Mouse (Mus musculus) hindbrain, embryonic 10.5 days (tissue): ENCODE measurements around the gene Zbtb20. TPM values are rescaled to one million over a fixed set of nuclear protein-coding genes. Genes with fewer than 3 reads are reported as not detected.

Experiments
- DNase-seq: peaks from one replicate; pipeline ENCODE4 v3.0.0-alpha.2; 2017; ENCODE audit warnings: low spot score
- H3K27ac ChIP-seq: fragments of 300-500 bp; sonication (generic); 2 replicates; pipeline ENCODE4 v1.5.1; 2016; ENCODE audit warnings: mild to moderate bottlenecking, moderate library complexity
- H3K27me3 ChIP-seq: fragments of 300-500 bp; sonication (generic); 2 replicates; pipeline ENCODE4 v1.6.1; 2016; ENCODE audit warnings: mild to moderate bottlenecking; ENCODE audit not compliant: poor library complexity, insufficient read depth, severe bottlenecking
- H3K36me3 ChIP-seq: fragments of 300-500 bp; sonication (generic); 2 replicates; pipeline ENCODE4 v1.6.1; 2016; ENCODE audit warnings: mild to moderate bottlenecking, moderate library complexity
- H3K4me1 ChIP-seq: fragments of 300-500 bp; sonication (generic); replicated peaks from 2 replicates; pipeline ENCODE4 v1.6.1; 2016; ENCODE audit warnings: mild to moderate bottlenecking
- H3K4me3 ChIP-seq: fragments of 300-500 bp; sonication (generic); 2 replicates; pipeline ENCODE4 v1.5.1; 2016; ENCODE audit warnings: mild to moderate bottlenecking, moderate library complexity
- H3K9me3 ChIP-seq: fragments of 300-500 bp; sonication (generic); 2 replicates; pipeline ENCODE4 v1.6.1; 2016; ENCODE audit warnings: mild to moderate bottlenecking, moderate library complexity
- WGBS: fragments of 180-500 bp; shearing (Covaris S2); methylation state at CpG from one replicate; pipeline ENCODE4 v1.1.7; 2016; 5-methylcytosine and 5-hydroxymethylcytosine counted together
- polyA plus RNA-seq: library from polyadenylated mRNA; unstranded; fragments of >200 nt; fragmentation: Nextera tagmentation; extraction: Ambion mirVana; gene quantifications from 2 replicates; pipeline ENCODE4 v1.2.1, GENCODE M21; 2016

Gene Zbtb20
- polyA plus RNA-seq, 1 experiment from 2014 or later = 41.3 TPM

DNA sequence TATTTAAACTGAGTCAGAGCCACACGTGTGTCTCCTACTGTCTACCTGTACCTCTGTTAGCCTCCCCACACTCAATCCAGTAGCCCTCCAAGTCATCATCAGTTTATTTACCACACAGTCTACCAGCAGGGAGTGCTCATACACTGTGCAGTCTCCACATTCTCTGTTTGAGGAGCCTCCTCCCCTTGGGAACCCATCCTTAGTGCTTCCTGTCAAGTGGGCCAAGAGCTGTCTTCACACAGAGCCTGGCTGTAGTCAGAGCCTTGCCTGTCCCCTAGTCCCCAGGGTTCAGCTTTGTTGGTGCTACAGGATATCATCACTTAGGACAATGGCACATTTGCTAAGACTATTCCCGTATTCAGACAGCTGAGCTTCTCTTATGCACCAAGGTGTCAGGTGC, 519.1 kb downstream of the Zbtb20 start:
- Histone ChIP-seq H3K27me3 (no peaks in the 10 kb centered on the region), H3K36me3 (no peaks in the 10 kb centered on the region), H3K4me1 (peaks cover 4% of the 10 kb centered on the region; the same call in 1 of the 2 replicates), H3K4me3 (no peak overlapping the region), H3K9me3 (no peaks in the 10 kb centered on the region), H3K27ac (no peak overlapping the region)
- 81% methylated on average over 2 of the region's 2 CpGs for WGBS
- DNase-seq = no peak

DNA sequence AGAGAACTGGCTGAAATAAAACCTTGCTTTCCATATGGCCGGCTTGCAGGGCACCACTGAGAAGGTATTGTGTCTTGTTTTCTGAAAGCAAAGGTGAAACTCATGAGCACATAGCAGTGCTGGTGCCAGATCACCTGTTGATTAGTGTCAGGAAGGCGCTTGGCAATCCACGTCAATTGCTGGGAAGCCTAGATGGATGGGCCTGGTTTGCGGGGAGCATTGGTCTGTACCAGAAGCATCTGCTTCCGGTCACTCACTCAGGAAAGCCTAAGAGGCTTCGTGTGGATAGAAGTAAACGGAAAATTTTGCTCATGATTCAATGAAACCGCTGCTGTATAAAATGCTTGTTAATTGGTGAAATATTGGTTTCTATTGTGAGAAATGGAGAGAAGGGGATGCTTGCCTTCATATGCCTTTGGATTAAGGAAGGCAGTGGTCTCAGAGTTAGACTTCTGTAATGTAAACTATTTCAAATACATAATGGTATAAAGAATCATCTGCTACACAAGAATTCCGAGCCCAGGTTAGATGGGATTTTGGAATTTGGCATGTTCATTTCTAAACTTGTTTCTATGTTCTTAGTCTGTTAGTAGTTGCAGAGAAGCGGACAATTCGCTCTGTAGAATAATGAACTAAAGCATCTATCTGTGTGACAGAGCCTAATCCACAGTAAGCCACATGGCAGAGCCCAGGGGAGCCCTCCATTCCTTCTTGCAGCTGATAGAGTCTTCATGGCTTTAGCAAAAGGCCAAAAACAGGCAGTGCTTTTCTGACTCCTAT, 521.4 kb downstream of the Zbtb20 start:
- 92% methylated on average over 11 of the region's 11 CpGs for WGBS
- no peak overlapping the region for H3K4me3 ChIP-seq
- H3K9me3 ChIP-seq = no peaks in the 10 kb centered on the region
- no peaks in the 10 kb centered on the region for H3K36me3 ChIP-seq
- no peaks in the 10 kb centered on the region for H3K27me3 ChIP-seq
- H3K27ac ChIP-seq = no peak overlapping the region
- peaks cover 4% of the 10 kb centered on the region; the same call in 1 of the 2 replicates for H3K4me1 ChIP-seq
- no peak for DNase-seq

DNA sequence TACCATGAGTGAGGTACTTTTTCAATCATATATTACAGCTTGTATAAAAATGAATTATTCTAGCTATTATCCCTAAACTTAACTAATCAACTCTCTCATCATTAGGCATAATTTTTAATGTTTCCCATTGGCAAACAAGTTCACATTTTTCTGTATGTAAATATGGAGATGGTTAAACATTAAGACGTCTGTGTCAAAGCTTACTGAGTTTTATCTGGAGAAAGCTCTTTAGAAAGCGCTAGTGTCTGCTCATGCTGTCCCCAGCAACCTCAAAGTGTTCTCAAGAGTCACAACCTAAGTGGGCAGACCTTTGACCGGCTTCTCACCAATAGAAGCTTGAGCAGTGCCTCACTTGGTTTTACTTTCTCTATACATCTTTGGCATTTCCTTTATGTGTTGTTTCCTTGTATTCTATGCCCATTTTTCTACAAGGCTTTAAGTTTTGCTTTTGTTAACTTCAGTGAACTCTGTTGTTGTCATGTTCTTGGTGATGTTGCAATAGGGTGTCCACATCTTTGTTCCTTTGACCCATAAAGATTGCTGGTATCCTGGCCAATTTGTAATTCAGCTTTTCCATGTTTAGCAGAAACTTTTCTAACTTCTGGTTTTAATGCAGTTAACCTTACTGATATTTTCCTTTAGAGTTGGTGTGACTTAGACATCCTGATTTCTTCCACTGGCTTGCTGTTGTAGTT, 522.1 kb downstream of the Zbtb20 start:
- 92% methylated on average over 3 of the region's 3 CpGs for WGBS
- H3K27me3 ChIP-seq = no peaks in the 10 kb centered on the region
- H3K36me3 ChIP-seq = no peaks in the 10 kb centered on the region
- H3K9me3 ChIP-seq = no peaks in the 10 kb centered on the region
- no peak overlapping the region for H3K4me3 ChIP-seq
- H3K4me1 ChIP-seq = peaks cover 4% of the 10 kb centered on the region; the same call in 1 of the 2 replicates
- DNase-seq = no peak
- H3K27ac ChIP-seq = no peak overlapping the region

DNA sequence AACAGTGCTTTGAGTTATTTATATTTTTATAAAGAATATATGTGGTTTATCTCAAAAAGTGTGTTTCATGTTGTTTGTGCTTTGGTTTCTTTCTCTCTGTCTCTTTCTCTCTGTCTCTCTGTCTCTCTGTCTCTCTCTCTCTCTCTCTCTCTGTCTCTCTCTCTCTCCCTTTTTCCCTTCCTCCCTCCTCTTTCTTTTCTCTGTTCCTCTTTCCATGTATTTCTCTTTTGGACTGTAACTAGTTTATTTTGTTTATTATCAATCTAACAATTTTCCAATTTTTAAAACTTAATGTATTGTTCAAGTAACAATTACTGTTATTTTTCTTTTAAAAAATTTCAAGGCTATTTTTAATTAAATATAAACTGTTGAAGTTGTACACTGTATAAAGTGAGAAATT, 523.7 kb downstream of the Zbtb20 start:
- Histone ChIP-seq H3K27me3 (no peaks in the 10 kb centered on the region), H3K4me1 (no peaks in the 10 kb centered on the region), H3K9me3 (no peaks in the 10 kb centered on the region), H3K36me3 (no peaks in the 10 kb centered on the region), H3K27ac (no peak overlapping the region), H3K4me3 (no peak overlapping the region)
- DNase-seq = no peak

DNA sequence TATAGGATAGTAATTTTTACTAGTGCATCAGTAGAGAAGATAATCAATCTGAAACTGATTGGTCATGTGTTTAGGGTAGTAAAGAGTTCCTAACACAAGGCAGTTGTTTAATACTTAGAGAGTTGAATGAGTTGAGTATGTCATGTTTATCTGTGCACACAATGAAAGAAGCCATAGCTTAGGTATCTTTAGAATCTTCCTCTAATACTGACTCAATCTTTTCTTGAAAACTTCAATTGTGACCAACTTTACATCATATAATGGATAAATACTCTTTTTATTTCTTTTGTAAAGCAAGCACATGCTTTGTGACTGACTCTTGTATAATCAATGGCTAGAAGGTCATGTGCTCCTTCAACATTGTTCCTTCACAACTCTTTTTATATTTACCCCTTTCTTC, 524.4 kb downstream of the Zbtb20 start:
- DNase-seq = no peak
- Histone ChIP-seq H3K4me3 (no peak overlapping the region), H3K4me1 (no peaks in the 10 kb centered on the region), H3K9me3 (no peaks in the 10 kb centered on the region), H3K27ac (no peak overlapping the region), H3K36me3 (no peaks in the 10 kb centered on the region), H3K27me3 (no peaks in the 10 kb centered on the region)

DNA sequence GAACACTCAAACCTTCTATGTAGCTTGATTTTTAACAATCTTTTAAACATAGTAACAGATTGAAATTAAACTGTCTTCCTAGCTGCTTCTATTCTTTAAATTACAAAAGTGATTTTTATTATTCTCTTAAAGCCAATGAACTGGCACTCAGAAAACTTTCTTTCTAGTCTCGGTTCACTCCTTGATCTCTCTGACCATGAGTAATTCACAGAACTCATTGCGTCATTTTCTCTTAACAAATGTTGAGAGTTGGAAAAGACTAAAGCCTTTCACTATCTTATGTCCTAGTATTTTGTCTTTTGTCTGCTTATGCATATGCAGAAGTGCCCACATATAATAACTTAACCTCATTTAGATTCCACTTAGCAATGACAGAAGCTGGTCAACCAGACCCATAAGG, 525.3 kb downstream of the Zbtb20 start:
- no peak overlapping the region for H3K4me3 ChIP-seq
- no peaks in the 10 kb centered on the region for H3K36me3 ChIP-seq
- WGBS = 91% methylated on average over 2 of the region's 2 CpGs

DNA sequence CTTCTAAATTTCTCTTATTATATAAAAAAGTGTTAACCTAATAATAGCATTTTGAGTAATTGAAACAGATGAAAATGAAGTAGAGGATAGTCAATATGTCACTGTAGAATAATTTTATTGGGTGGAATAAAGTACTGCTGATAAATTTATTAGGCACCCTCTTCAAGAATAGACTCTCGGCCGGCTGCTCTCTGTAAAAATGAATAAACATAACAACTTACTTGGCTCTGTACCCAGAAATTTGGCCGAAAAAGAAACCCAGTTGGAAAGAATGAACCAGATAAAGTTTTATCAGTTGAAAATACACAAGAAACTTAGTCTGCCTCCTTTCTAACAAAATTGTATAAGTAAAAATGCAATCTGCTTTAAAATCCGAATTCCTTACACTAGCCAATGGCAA, 527.2 kb downstream of the Zbtb20 start:
- Histone ChIP-seq H3K27ac (no peak overlapping the region), H3K4me3 (no peak overlapping the region), H3K9me3 (no peaks in the 10 kb centered on the region), H3K4me1 (peaks cover 6% of the 10 kb centered on the region), H3K27me3 (no peaks in the 10 kb centered on the region), H3K36me3 (no peaks in the 10 kb centered on the region)
- WGBS = 92% methylated on average over 4 of the region's 4 CpGs
- DNase-seq = no peak

More for the DNA sequence above, 525.3 kb downstream of the Zbtb20 start:
- no peak for DNase-seq
- H3K27ac ChIP-seq = no peak overlapping the region
- no peaks in the 10 kb centered on the region for H3K4me1 ChIP-seq
- no peaks in the 10 kb centered on the region for H3K9me3 ChIP-seq
- no peaks in the 10 kb centered on the region for H3K27me3 ChIP-seq

DNA sequence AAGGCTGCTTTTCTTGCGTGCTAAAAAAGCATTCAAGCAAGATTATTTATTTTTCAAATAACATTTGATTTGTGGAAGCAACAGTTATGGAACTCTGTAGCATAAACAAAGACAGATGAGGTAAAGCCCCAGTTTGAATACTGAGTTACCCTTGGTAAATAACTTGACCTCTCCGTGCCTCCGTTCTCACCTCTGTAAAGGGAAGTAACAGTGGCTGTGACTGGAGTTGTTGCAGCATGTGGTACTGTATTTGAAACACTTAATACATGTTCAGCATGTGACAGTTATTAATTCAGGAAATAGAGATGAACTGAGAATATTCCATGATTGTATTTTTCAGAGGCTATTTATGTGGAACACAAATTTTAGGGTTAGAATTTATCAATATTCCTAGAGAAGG, 529.4 kb downstream of the Zbtb20 start:
- no peaks in the 10 kb centered on the region for H3K27me3 ChIP-seq
- H3K4me1 ChIP-seq = peaks cover 11% of the 10 kb centered on the region
- no peak overlapping the region for H3K27ac ChIP-seq
- no peaks in the 10 kb centered on the region for H3K9me3 ChIP-seq
- WGBS = 88% methylated on average over 3 of the region's 3 CpGs
- no peak overlapping the region for H3K4me3 ChIP-seq
- H3K36me3 ChIP-seq = no peaks in the 10 kb centered on the region
- no peak for DNase-seq

DNA sequence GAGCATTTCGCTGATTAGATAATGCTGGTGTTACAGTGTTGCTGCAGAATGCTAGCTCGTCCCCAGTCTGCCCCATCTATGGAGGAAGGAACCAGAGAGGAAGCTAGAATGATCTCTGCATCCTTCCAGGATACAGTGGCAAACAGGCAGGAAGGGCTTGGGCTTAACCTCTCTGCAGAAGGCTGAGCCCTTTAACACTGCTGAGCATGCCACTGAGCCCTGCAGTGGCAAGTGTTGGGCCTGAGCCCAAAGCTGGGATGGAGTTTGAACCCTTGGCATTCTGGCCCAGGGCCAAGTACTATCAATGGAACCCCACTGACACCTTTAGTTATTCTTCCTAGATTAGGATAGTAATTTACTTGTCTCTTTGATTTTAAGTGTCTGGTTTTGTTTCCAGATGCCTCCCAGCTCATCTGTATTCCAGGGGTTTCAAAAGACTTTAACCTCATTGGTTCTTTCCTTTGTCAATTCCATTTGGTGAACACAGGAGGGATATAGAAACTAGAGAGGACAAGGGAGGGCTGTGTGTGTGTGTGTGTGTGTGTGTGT, 532.0 kb downstream of the Zbtb20 start:
- no peaks in the 10 kb centered on the region for H3K36me3 ChIP-seq
- H3K9me3 ChIP-seq = no peaks in the 10 kb centered on the region
- H3K27me3 ChIP-seq = no peaks in the 10 kb centered on the region
- WGBS = 77% methylated on average over 2 of the region's 2 CpGs
- H3K27ac ChIP-seq = no peak overlapping the region
- no peak for DNase-seq
- no peak overlapping the region for H3K4me3 ChIP-seq
- H3K4me1 ChIP-seq = peaks cover 11% of the 10 kb centered on the region

DNA sequence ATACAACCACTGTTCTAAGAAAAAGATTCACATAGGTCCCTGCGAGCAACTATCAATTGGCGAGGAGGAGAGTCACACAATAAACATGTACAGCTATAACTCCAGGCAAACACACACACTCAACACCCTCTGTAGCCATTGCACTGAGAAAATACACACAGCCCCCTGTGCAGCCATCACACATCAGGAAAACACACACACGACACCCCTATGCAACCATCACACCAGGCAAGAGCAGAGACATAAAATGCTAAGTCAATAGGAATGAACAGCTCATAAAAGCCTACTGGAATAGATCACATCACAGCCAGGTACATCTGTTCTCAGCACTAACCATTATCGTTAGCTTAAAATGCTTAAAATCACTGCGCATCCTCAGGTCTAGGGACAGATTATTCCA, 532.9 kb downstream of the Zbtb20 start:
- WGBS = 91% methylated on average over 5 of the region's 5 CpGs
- no peaks in the 10 kb centered on the region for H3K9me3 ChIP-seq
- DNase-seq = no peak

DNA sequence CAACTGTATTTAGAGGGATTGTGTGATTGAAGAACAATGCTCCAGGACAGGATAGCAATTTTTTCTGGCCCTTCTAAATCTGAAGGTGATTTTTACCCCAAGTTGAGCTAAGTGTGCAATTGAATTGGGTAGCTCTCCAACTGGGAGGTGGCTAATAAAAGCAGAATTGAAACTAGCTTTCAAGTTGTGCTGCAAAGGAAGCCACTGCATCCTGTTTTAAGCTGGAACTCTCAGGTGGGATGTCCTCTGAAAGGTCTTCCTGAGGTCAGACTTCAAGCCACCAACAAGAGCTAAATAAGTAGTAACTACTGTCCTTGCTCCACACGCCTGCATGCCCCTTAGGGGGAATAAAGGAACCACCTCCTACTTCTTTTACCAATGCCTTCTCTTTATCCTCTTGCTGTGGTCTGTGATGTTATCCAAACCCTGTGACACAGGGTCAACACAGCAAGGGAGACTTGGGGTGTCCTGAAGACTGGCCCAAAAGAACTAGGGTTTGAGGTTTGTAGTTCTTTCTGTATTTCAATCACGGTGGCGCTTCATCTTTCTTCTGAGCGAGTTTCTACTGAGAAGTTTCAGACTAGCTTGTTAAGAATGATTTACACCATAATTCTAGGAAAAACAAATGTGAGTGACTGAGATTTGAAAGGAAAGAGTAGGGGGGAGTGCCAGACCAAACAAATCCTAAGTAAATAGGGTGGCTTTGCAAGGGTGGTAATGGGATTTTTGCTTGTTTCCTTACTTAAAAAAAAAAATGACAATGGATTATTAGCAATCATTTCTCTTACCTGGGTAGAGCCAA, 533.6 kb downstream of the Zbtb20 start:
- no peaks in the 10 kb centered on the region for H3K27me3 ChIP-seq
- no peaks in the 10 kb centered on the region for H3K36me3 ChIP-seq
- WGBS = 74% methylated on average over 4 of the region's 4 CpGs
- no peak overlapping the region for H3K27ac ChIP-seq
- DNase-seq = no peak
- no peak overlapping the region for H3K4me3 ChIP-seq
- H3K9me3 ChIP-seq = no peaks in the 10 kb centered on the region
- H3K4me1 ChIP-seq = peaks cover 11% of the 10 kb centered on the region

More for the DNA sequence above, 532.9 kb downstream of the Zbtb20 start:
- Histone ChIP-seq H3K27me3 (no peaks in the 10 kb centered on the region), H3K36me3 (no peaks in the 10 kb centered on the region), H3K4me1 (peaks cover 11% of the 10 kb centered on the region), H3K4me3 (no peak overlapping the region), H3K27ac (no peak overlapping the region)

DNA sequence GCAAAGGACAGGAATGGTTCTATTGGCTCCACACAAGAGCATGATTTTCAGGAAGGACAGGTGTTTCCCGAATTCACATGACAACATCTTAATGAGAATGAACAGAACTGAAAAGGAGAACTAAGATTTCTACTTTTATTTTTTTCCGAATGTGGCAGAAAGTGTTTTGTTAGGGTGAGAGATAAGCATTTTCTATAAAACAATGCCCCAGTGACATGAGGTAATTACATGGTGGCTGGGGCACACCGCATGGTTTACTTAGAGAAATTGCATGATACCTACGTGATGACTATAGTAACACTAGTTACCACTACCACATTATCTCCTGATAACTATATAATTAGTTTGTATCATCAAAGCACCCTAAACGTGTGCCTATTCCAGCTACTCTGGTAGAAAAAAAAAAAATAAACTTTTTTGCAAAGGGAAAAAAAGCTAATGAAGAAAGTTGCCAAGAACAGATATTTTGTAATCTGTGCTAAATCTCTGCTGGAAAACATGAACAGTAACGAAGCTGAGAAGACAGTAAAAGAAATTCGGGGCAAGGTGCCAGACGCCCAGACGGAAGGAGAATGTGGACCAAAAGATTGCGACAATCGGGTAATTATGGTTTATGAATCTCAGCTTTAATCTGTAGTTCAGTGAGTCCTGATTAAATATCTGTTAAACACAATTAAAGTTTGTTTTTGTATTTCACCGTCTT, 534.4 kb downstream of the Zbtb20 start:
- DNase-seq = no peak
- Histone ChIP-seq H3K27ac (no peak overlapping the region), H3K27me3 (no peaks in the 10 kb centered on the region), H3K36me3 (no peaks in the 10 kb centered on the region), H3K4me1 (peaks cover 11% of the 10 kb centered on the region), H3K4me3 (no peak overlapping the region), H3K9me3 (no peaks in the 10 kb centered on the region)
- WGBS = 93% methylated on average over 12 of the region's 12 CpGs
